Mouse (Mus musculus) cerebellum, adult (tissue): ENCODE measurements around the gene Cdc37l1.
"Not testable (repeated sequence)": the region's sequence is repeated elsewhere in the genome, so short reads cannot be mapped to it uniquely, and the experiment has no call there.

Source experiments
- ATAC-seq: cut with Nextera tagmentation; 2 replicates; pipeline ENCODE4 v1.9.2; 2017; ENCODE audit warnings: mild to moderate bottlenecking, moderate library complexity, mixed read lengths; ENCODE audit not compliant: insufficient number of reproducible peaks, low FRiP score, low TSS enrichment

Cdc37l1 gene

DNA sequence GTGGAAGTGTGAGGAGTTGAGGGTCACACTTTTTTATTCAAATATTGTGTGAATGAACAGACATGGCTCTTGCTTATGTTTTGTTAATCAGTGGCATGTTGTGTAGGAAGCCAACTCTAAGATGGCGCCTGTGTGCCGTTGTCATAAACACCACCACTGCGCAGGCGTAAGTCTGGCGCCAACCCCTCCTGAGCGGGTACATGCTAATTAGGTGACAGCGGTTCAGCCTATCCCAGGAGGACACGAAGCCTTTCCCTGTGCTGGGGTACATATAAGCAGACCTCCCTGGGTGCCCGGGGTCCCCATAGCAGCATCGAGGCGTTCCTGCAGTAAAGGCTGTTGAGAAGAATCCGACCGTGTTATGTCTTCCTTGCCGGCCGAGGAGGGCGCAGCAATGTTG lies 10.2 kb downstream of the Cdc37l1 start:
- ATAC-seq: not testable (repeated sequence)

- ATAC-seq: no peak
These were observed 18.0 kb downstream of the Cdc37l1 start for GRCm38 (mm10) chr19:29008069-29008706.

DNA sequence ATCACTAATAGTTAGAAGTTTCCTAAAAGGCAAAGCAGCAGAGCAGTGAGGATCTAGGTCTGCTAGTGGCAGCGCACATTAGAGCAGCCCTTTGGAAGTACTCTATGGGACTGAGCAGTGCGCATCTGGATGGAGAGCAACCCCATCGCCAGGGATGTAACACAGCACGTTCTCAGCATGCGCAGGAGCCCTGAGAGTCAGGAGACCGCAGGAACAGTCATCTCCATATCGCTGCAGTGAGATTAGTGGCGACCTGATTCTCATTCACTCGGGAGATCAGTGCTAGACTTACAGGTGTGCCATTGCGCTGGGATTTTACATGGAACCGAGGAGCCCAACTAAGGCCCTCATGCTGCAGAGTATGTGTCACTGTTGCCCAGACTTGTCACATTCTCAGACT lies 18.9 kb downstream of the Cdc37l1 start:
- ATAC-seq: no peak

GRCm38 (mm10) chr19:29011355-29011990 lies 21.3 kb downstream of the Cdc37l1 start:
- no peak for ATAC-seq

- ATAC-seq: no peak
These were observed 24.4 kb downstream of the Cdc37l1 start for GRCm38 (mm10) chr19:29014466-29015055.

DNA sequence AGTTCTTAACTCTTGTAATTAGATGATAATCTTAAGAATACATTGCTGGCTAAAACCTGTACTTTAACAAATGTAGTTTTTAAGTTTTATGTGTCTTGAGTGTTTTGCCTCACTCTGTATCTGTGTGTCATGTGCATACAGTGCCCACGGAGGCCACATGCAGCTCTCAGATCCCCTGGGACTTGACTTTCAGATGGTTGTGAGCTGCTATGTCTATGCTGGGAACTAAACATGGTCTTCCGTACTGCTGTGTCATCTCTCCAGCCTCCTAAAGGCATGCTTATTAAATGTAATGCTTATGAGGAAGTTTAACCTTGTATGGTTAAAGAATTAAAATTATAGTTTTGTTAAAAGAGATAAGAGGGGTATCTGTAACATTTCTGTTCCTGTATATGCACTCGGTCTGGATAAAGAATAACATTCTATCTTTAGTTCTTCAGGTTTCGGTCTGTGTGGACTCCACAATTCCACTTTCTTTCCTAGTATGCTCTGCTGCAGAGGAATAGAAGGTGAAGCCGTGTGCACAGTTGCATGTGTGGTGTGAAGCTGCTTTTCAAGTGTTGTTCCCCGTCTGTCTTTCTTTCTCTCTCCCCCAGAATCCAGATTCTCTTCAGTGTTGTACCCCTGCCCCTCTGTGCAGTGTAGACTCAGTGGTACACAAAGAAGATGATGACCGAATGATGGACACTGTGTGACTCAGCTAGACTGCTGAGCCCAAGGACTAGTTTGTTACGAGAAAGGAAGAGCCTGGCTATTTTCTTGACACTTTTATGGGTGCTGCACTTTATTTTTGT lies 25.5 kb downstream of the Cdc37l1 start:
- no peak for ATAC-seq

- ATAC-seq: no peak
These were observed 26.1 kb downstream of the Cdc37l1 start for GRCm38 (mm10) chr19:29016204-29016765.

DNA sequence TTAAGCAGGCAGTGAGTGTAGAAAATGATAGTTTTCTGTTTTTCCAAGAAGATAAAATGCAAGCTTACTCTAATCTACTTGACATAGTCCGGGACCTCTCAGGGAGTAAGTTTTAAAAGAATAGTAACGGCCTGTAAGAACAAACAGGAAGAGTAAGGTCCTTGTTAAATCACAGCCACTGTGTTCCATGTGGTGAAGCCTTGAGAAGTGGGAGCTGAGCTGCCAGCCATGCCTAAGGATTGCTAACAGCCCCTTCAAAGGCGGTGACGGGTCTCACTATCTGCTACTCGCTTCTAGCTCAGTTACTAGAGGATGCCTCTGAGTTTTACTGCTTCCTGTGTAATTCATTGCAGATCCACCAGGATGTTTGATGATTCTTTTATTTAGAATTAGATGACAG lies 26.6 kb downstream of the Cdc37l1 start:
- no peak for ATAC-seq

GRCm38 (mm10) chr19:29019647-29020046 lies 29.5 kb downstream of the Cdc37l1 start:
- no peak for ATAC-seq

DNA sequence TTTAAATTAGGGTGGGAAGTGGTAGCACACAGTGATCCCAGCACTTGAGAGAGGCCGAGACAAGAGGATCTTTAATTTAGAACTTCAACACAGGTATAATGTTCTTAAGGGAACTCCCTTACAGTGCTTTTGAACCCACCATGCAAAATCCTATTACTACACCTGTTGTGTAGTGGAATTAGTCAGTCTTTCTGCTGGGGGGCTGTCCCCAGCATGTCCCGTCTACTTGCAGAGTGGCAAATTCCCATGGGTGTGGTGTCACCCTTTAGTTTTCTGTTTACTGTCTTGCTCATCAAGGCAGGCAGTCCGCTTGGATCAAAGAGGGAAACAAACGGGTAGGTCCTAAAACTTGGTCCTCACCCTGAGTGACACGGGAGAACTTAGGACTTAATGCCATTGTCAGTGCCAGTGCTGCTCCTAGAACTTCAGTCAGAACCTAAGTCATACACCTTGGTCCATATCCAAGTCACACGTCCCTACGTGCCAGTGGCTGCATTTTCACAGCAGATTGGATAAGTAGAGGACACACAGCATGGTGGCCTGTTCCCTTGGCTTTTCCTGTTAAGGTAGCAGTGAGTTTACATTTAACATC lies 31.7 kb downstream of the Cdc37l1 start:
- ATAC-seq: no peak

DNA sequence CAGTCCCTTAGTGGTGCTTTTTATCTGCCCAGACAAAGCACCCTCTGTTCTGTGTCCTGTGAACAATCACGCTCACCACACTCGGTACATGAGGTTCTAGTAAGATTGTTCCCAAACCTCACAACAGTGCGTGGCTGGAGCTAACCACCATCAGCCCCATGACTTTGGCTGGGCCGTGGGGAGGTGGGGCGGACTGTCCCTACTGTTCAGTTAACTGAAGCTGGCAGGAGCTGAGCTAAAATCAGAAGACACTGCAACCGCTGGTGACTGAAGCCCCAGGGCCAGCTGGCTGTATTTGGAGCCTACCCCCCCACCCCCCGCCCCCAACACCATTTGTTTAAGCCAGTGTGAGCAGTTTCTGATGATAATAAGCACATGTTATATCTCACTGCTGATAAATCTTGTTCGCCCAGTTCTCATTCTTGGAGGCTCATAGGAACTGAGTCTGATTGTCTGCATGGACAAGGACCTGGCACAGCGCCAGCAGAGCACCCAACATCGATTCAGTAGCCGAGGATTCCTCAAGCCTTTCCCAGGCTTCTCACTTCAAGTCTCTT lies 34.3 kb downstream of the Cdc37l1 start:
- ATAC-seq: 0 out of 2 replicates have a peak, but pooled peaks have one; percentile 27

- no peak for ATAC-seq
These were observed 41.6 kb downstream of the Cdc37l1 start for GRCm38 (mm10) chr19:29031788-29032187.

- no peak for ATAC-seq
These were observed 42.5 kb downstream of the Cdc37l1 start for GRCm38 (mm10) chr19:29032662-29033061.

DNA sequence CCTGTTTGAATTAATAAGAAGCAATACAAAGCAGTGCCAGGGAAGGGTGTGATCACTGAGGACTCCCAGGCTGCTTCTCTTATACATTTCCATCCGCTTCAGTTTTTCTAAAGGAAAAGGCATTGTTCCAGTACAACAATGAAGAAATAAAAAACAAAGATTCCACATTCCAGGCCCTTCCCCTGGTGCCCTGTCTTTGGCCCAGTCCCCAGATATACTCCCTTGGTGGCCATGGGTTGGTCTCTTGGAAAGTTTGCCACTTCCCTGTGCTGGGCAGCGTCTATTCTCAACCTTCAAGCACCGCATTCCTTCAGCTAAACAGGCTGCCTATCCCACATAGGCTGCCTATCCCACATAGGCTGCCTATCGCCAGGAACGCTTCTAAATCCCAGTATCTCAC lies 46.9 kb downstream of the Cdc37l1 start:
- no peak for ATAC-seq

GRCm38 (mm10) chr19:29037541-29037940 lies 47.4 kb downstream of the Cdc37l1 start:
- ATAC-seq: no peak

- ATAC-seq: no peak
These were observed 49.2 kb downstream of the Cdc37l1 start for GRCm38 (mm10) chr19:29039334-29039733.

DNA sequence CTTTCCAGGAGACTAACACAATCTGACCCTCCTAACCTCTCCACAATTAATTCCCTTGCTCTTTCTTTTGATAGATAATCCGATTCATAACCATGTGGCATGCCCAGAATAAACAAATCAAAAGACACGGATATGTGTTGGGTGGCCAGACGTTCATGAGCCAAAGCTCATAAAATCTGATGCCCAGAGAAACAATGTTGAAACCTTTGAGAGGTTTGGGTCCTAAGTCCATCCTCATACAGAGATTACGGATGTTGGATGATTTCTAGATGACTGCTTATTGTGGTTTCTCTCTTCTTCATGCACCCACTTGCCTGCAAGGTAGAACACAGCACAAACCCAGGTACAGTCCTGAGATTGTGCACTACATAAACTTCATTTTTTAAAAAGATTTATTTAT lies 50.1 kb downstream of the Cdc37l1 start:
- ATAC-seq: no peak

- no peak for ATAC-seq
These were observed 52.0 kb downstream of the Cdc37l1 start for GRCm38 (mm10) chr19:29042143-29042542.

GRCm38 (mm10) chr19:29042647-29043046 lies 52.5 kb downstream of the Cdc37l1 start:
- ATAC-seq: no peak

- ATAC-seq: no peak
These were observed 54.2 kb downstream of the Cdc37l1 start for GRCm38 (mm10) chr19:29044353-29044768.
